Mouse (Mus musculus) hindlimb bud, embryonic 11.5 days (tissue): ENCODE data around the gene Prph2.

Source experiments
- DNase-seq: peaks from one replicate; pipeline ENCODE4 v3.0.0-alpha.2; 2012; ENCODE audit warnings: low read depth, low spot score; ENCODE audit errors: extremely low spot score

The Prph2 gene

GRCm38 (mm10) chr17:46958045-46958444, 47.8 kb downstream of the Prph2 start:
- no peak for DNase-seq

- DNase-seq: no peak
Observed at GRCm38 (mm10) chr17:46960216-46960615, 50.0 kb downstream of the Prph2 start.

- no peak for DNase-seq
Observed at GRCm38 (mm10) chr17:46962153-46962552, 51.9 kb downstream of the Prph2 start.

- no peak for DNase-seq
Observed at GRCm38 (mm10) chr17:46963186-46963585, 52.9 kb downstream of the Prph2 start.

- DNase-seq: no peak
Observed at GRCm38 (mm10) chr17:46966892-46967291, 56.6 kb downstream of the Prph2 start.

- no peak for DNase-seq
Observed at GRCm38 (mm10) chr17:46972603-46973002, 62.3 kb downstream of the Prph2 start.
